Mouse (Mus musculus) brain, embryonic 14.5 days (tissue): ENCODE data around the gene Neu1.

ENCODE experiments used
- CTCF ChIP-seq: fragments of 200-500 bp; IDR thresholded peaks from 2 replicates; pipeline ENCODE4 v1.5.1; 2012; ENCODE audit warnings: inconsistent platforms, mild to moderate bottlenecking, moderate library complexity, borderline replicate concordance; ENCODE audit not compliant: insufficient read depth, insufficient read length; ENCODE audit errors: extremely low read depth
- POLR2A ChIP-seq: fragments of 200-500 bp; IDR thresholded peaks from 2 replicates; pipeline ENCODE4 v1.6.1; 2012; ENCODE audit warnings: mild to moderate bottlenecking, inconsistent platforms, borderline replicate concordance; ENCODE audit not compliant: poor library complexity, insufficient read depth, insufficient read length, severe bottlenecking; ENCODE audit errors: extremely low read depth

DNA sequence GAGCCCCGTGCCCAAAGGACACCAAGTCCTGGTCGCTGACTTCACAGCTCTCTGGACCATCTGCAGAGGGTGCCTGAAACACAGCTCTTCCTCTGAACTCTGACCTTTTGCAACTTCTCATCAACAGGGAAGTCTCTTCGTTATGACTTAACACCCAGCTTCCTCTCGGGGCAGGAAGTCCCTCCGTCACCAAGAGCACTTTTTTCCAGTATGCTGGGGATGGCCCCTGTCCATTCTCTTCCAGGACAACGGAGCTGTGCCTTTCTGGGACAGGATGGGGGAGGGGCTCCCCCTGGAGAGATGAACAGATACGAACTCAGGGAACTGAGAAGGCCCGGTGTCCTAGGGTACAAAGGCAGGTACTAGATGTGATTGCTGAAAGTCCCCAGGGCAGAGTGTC is 3.8 kb downstream of the Neu1 start:
- no peak for TF ChIP-seq CTCF
- no peak for TF ChIP-seq POLR2A
